Mouse (Mus musculus): ENCODE data around the gene Ebp.

Gene Ebp

DNA sequence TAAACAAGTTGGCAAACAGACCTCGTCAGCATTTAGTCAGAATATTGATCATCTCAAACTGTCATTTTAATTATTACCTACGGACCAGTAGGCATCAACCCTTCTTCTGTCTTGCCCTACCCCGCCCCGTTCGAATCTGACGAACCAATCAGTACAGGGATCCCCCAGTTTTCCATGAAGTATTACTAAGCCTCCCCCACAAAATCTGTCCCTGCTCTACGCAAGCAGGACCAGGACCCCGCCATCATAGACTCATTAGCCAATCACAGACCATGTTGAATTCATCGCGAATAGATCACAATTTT is at the start of gene Ebp:
Gene Ebp, minus strand, starts transcription at position 94 of the 305 bp plus-strand sequence.
- DNase-seq: no peak

- no peak for DNase-seq
Observed at GRCm38 (mm10) chrX:8238804-8239395, 45.6 kb upstream of the Ebp start.

DNA sequence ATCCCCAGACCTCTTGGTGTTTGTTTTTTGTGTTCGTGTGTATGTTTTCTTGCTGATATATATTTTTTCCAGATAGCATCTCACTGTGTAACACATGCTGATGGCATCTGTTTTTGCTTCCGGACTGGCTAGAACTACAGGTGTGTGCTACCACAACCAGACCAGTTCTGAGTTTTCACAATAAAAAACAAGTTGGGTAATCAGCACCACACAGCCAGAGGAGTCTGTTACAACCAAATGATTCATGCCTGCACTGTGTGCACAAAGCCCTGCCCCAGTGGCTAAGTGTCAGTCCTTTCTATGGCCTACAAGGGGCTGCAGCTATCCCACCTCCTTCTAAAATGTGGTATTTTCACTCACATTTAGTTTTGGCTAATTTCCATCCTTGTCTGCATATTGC is 43.4 kb upstream of the Ebp start:
- no peak for DNase-seq

GRCm38 (mm10) chrX:8233602-8234001 is 40.3 kb upstream of the Ebp start:
- no peak for DNase-seq

DNA sequence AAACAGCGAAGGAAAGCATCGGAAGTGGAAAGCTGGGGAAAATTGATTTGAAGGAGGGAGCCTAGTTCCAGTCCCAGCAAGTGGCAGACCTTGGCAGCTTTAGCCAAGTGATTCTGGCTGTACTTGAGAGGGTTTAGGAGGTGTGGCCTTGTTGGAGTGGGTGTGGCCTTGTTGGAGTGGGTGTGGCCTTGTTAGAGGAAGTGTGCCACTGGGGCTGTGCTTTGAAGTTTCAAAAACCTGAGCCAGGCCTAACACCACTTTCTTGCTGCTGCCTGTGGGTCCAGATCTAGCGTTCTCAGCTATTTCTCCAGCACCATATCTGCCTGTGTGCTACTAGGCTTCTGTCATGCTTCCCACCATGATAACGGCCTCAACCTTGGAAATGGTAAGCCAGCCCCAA is 37.0 kb upstream of the Ebp start:
- DNase-seq: no peak

- no peak for DNase-seq
Observed at GRCm38 (mm10) chrX:8223473-8223872, 30.2 kb upstream of the Ebp start.

GRCm38 (mm10) chrX:8222678-8223421 is 29.5 kb upstream of the Ebp start:
- peak; percentile 65 for DNase-seq

DNA sequence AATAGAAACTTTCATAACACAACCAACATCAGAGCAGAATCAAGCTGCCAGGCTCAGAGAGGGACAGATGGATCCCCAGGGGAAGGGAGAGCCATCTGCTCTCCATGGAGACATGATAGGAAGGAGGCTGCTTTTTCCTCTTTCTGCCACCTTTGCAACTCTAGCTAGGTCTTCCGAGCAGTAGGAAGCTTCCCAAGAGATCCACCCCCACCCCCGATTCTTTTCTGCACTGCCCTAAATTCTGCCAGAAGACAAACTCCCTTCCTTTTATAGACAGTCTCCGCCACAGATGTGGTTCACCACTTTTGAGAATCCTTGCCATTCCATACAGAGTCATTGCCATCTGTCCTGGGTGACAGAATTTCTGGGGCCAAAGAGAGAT is 29.0 kb upstream of the Ebp start:
- DNase-seq: peak; percentile 72

GRCm38 (mm10) chrX:8219651-8220050 is 26.3 kb upstream of the Ebp start:
- DNase-seq: no peak

- DNase-seq: no peak
Observed at GRCm38 (mm10) chrX:8218114-8218513, 24.8 kb upstream of the Ebp start.

DNA sequence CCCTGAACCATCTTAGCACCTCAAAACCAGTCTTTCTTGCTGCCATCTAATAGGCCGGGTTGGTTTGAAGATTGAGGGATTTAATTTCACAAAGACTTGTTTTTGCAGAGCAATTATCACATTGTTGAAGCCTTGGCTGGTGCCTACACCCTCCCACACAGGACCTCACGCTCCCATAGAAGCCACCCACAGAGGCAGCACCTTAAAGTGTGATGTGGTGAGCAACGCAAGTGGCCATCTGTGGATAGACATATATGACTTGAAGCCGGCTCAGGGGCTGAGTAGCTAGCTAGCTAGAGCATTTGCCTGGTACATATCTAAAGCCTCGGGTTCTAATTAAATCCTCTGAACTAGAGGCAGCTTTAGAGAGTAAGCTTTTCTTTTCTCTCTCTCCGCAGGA is 24.1 kb upstream of the Ebp start:
- DNase-seq: no peak

- DNase-seq: no peak
Observed at GRCm38 (mm10) chrX:8211490-8212207, 18.3 kb upstream of the Ebp start.

DNA sequence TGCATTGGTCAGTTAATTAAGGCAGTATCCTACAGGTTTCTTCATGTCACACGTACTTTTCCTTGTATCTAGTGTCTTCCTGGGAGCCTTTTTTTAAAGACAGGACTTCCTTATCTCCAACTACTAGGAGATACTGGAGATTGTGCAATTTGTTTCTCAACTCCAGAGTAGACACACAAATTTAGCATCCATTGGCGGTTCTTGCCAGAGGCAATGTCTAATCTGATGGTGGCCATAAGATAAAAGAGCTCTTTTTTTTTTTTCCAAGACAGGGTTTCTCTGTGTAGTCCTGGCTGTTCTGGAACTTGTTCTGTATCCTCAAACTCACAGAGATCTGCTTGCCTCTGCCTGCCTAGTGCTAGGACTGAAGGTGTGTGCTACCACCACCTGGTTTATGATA is 16.4 kb upstream of the Ebp start:
- no peak for DNase-seq

DNA sequence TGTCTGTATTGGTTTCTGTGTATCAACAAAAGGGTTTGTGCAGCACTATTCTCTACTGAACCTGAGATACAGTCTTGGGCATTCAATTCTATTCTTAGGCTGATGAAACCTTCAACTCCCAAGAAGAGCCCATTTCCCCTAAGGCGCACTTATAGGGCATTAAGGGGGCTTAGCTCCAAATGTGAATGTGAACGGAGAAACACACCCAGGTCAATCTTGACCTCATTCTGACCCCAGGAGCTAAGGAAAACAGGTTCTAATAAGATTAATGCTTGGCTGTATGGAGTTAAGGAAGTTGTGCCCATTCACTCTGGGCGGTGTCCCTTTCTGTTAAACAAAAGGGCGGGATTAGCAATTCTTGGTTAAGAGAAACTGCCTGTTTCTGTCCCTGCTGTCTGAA is 13.9 kb upstream of the Ebp start:
- DNase-seq: no peak

GRCm38 (mm10) chrX:8206694-8207197 is 13.4 kb upstream of the Ebp start:
- no peak for DNase-seq

GRCm38 (mm10) chrX:8206015-8206693 is 12.8 kb upstream of the Ebp start, which contains the start of gene Porcn:
TSS of gene Porcn (minus strand) at chrX:8206525.
- DNase-seq: peak; percentile 93

DNA sequence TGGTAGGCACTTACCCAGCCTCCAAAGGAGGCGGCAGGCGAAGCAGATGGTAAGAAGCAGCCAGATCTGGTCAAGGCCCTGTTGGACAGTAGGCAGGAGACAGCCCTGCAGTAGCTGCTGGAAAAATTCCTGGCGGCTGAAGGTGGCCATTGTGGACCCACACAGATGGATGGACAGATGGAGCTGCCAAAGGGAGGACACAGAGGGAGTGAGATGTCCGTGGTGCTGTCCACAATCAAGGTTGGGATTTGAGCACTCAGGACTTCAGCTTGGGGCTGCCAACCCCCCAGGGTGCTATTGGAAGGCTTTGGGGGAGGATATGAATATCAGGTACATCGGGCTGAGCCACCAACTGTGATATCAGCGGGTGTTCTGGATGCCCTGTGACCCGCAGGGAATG is 12.2 kb upstream of the Ebp start:
- peak; percentile 97 for DNase-seq

GRCm38 (mm10) chrX:8205088-8205487 is 11.8 kb upstream of the Ebp start:
- no peak for DNase-seq

DNA sequence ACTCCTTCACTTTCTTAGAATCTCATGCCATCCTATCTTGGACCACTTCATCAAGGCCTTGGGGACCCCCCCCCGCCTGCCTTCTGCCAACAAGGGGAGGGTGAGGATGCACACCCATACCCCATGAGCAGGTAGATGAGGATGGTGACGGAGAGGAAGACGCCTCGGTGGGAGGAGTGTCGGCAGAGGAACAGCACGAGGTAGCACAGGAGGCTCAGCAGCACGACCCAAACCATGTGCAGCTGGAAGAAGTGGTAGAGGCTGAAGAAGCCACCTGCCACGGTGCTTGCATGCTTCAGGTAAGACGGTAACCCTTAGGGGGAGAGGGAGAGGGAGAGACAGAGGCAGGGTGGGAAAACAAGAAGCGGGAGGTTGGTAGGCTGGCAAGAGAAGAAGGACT is 10.8 kb upstream of the Ebp start:
- DNase-seq: peak; percentile 55

GRCm38 (mm10) chrX:8203105-8203504 is 9.8 kb upstream of the Ebp start:
- DNase-seq: peak; percentile 41

DNA sequence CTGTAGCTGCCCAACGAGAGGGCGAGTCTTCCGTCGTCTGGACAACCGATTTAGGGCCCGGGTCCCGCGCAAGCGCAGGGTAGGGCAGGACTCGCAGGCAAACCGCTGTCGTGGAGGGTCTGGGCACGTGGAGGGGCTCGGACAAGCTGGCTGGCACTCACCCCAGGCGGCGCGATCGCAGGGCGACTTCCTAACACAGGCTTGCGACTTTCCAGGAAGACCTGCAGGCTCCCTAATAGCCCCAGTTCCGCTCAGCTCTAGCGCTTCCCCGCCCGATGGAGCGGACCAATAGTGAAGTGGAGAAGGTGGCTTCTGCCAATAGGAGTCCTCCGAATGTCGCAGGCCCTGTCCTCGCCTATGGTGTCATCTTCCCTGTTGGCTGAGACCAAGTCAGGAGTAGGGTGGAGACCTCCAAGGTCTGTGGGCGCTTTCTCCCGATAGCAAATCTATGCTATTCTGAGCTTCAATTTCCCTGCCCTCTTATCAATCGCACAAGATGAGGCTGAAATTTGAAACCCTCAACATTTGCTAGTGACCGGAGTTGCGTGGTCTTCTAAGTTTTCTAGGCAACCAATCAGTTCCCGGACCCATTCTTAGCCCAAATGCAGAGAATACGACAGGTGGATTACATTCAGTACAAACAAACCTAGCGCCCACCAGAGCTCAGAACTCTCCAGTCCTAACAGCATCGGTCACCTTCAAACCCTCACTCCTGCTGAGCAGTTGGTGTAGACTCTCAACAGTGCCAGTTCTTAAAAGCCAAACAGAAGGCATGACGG is 483 bp downstream of the Ebp start:
- peak; percentile 89 for DNase-seq

DNA sequence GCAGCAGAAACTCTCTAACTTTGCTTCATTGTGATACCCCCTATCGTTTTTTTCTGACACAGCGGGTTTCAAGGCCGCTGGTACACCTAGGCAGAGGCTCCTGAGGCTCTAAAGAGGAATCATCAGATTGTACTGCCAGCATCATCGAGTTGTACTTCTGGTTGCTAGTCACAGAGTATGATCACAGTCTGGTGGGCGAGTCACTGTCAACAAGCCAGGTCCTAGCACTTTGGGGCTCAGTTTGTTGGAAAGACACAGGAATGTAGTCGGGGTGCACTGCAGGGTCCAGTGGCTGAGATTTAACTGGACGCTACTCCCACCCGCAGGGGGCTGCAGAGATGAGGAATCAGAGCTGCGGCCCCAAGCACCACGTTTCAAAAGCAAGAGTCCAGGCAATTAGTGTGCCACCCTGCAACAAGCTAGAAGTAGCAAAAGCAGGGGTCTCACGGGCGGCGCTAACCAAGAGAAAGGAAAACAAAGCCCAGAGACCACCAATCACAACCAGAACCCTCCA is 1.1 kb downstream of the Ebp start:
- peak; percentile 45 for DNase-seq
